Mouse (Mus musculus): Measurements from ENCODE around the gene Cebpe.

The Cebpe gene

DNA sequence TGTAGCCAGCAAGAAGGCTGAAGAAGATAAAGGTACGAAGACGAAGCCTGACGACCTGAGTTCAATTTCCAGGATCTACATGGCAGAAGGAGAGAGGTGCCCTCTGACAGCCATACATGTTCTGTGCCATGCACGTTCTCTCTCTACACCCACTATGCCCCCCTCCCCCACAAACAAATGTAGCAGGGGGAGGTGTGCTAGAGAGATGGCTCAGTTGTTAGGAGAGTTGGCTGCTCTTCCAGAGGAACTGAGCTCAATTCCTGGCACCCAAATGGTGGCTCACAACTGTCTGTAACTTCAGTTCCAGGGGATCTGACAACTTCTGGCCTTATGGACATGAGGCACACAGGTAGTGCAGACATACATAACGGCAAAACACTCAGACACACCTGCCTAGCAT is 35.7 kb downstream of the Cebpe start:
- DNase-seq (ENCODE audit: low spot score in 2 of 2): no peak

DNA sequence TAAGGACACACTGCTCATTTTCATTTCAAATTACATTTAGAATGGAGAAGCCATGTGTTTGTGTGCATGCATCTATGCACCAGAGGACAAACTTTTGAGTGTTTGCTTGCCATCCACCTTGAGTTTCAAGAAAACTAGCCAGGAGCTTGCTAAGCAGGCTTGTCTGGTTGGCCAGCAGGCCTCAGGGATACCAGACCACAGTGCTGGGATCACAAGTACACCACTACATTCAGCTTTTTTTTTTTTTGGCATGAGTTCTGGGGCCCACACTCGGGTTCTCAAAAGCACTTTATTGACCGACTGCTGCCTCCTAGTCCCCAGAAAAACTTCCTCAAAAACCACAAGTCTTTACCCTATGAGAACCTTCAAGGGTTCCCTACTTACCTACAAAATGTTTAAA is 37.7 kb downstream of the Cebpe start:
- DNase-seq (ENCODE audit: low spot score in 2 of 2): no peak

DNA sequence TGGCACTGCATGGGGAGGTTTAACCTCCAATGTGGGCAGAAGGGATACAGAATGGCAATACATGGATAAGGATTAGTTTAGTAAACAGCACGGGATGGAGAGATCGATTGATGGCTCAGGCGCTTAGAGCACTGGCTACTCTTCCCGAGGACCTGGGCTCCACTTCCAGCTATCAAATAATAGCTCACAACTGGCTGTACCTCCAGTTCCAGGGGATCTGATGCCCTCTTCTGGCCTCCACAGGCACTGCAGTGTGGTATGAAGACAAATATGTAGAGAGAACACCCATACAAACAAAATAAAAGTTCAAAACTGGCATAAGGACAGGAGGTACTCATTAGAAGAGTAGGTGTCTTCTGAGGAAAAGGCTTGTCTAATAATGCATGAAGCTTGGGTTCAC is 42.6 kb downstream of the Cebpe start:
- DNase-seq (ENCODE audit: low spot score in 2 of 2): no peak

DNA sequence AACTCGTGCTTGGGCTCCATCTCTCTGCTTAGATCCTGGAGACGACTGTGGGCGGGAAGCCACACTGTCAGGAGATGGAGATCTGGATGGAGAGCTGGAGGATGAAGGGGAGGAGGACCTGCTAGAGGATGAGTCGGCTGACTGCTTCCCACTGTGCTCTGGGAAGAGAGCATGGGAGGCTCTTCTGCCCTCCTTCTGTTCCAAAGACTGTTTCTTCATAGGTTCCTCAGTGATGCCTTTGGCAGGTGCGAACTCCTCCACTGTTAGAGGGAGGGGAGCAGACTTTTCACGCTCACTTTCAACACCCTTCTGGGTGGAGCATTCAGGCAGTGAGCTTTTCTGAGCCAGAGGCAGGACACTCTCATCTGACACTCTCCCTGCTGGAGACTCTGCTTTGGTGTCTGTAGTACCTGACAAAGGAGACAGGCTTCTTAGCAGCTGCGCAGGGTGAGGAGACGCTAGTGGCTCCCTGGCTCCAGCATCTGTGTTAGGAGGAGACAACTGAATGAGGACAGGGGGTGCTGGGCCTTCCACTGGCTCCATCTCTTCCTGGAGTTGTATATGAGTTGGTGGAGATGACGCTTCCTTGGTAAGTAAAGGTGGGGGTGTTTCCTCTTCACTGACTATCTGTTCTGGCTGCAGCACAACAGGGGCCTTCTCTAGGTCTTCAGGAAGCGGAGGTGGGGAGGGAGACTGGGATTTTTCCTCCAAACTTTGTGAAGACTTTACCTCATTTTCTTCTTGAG is 47.3 kb downstream of the Cebpe start:
- no peak for DNase-seq (ENCODE audit: low spot score in 2 of 2)

Measured in urinary bladder, postnatal 4 days (tissue).